Mouse (Mus musculus): ENCODE measurements around the gene Fastk. TPM values are rescaled to one million over a fixed set of nuclear protein-coding genes. Genes with fewer than 3 reads are reported as not detected.

Gene Fastk
- polyA plus RNA-seq, 1 experiment, result 81.0 TPM

- H3K4me1 ChIP-seq (ENCODE audit: control insufficient read depth, insufficient read depth, low read length), result peaks cover 3% of the 10 kb centered on the region; the same call in 1 of the 2 replicates
- H3K4me3 ChIP-seq (replicated peaks; ENCODE audit: control insufficient read depth, low read depth, low read length), result no peak overlapping the region
- 38% methylated on average over 7 of the region's 7 CpGs for WGBS
- TF ChIP-seq CTCF (IDR thresholded peaks at IDR 0.05; ENCODE audit: control insufficient read depth, insufficient read depth, low read length), result no peak
- TF ChIP-seq POLR2A (IDR thresholded peaks at IDR 0.05; ENCODE audit: borderline replicate concordance, control insufficient read depth, low read depth, low read length), result no peak
- no peak overlapping the region for H3K27ac ChIP-seq (ENCODE audit: control insufficient read depth, insufficient read depth, low read depth, low read length, poor library complexity)
Measured at GRCm38 (mm10) chr5:24389011-24389657, 56.0 kb downstream of the Fastk start.

Other genes starting within 250 kb of the Fastk start
- not detected in 2 replicates for gene Kcnh2, start 93.7 kb downstream of the Fastk start, polyA plus RNA-seq (2011; ENCODE audit: insufficient read depth, insufficient read length, low replicate concordance, missing spikeins)
- 0.47 TPM in 1 of 2 replicates, not detected in the other for gene Nos3, start 80.5 kb downstream of the Fastk start, polyA plus RNA-seq (2011; ENCODE audit: insufficient read depth, insufficient read length, low replicate concordance, missing spikeins)
- gene Atg9b, start 53.1 kb downstream of the Fastk start, polyA plus RNA-seq (2011; ENCODE audit: insufficient read depth, insufficient read length, low replicate concordance, missing spikeins), result 0.70 and 1.1 TPM in 2 replicates
- gene Abcb8, start 51.6 kb downstream of the Fastk start, polyA plus RNA-seq (2011; ENCODE audit: insufficient read depth, insufficient read length, low replicate concordance, missing spikeins), result 10.2 and 11.2 TPM in 2 replicates
- not detected in 2 replicates for gene Asic3, start 31.9 kb downstream of the Fastk start, polyA plus RNA-seq (2011; ENCODE audit: insufficient read depth, insufficient read length, low replicate concordance, missing spikeins)
- gene Cdk5, start 21.8 kb downstream of the Fastk start, polyA plus RNA-seq (2011; ENCODE audit: insufficient read depth, insufficient read length, low replicate concordance, missing spikeins), result 28.2 and 54.7 TPM in 2 replicates
- 13.6 and 42.9 TPM in 2 replicates for gene Slc4a2, start 21.4 kb downstream of the Fastk start, polyA plus RNA-seq (2011; ENCODE audit: insufficient read depth, insufficient read length, low replicate concordance, missing spikeins)
- 14.4 and 22.1 TPM in 2 replicates for gene Tmub1, start 2.6 kb upstream of the Fastk start, polyA plus RNA-seq (2011; ENCODE audit: insufficient read depth, insufficient read length, low replicate concordance, missing spikeins)
- 22.3 and 28.2 TPM in 2 replicates for gene Agap3, start 6.9 kb upstream of the Fastk start, polyA plus RNA-seq (2011; ENCODE audit: insufficient read depth, insufficient read length, low replicate concordance, missing spikeins)
- gene Gbx1, start 81.9 kb upstream of the Fastk start, polyA plus RNA-seq (2011; ENCODE audit: insufficient read depth, insufficient read length, low replicate concordance, missing spikeins), result not detected in 2 replicates
- gene Asb10, start 95.7 kb upstream of the Fastk start, polyA plus RNA-seq (2011; ENCODE audit: insufficient read depth, insufficient read length, low replicate concordance, missing spikeins), result not detected in 2 replicates
- gene 4931409K22Rik, start 111.5 kb upstream of the Fastk start, polyA plus RNA-seq (2011; ENCODE audit: insufficient read depth, insufficient read length, low replicate concordance, missing spikeins), result 4.7 TPM in 1 of 2 replicates, not detected in the other
- gene Abcf2, start 132.2 kb upstream of the Fastk start, polyA plus RNA-seq (2011; ENCODE audit: insufficient read depth, insufficient read length, low replicate concordance, missing spikeins), result 22.9 and 29.1 TPM in 2 replicates
- 8.6 and 20.6 TPM in 2 replicates for gene Chpf2, start 141.5 kb upstream of the Fastk start, polyA plus RNA-seq (2011; ENCODE audit: insufficient read depth, insufficient read length, low replicate concordance, missing spikeins)
- gene Smarcd3, start 179.1 kb upstream of the Fastk start, polyA plus RNA-seq (2011; ENCODE audit: insufficient read depth, insufficient read length, low replicate concordance, missing spikeins), result 3.4 and 6.1 TPM in 2 replicates
- 17.7 and 35.7 TPM in 2 replicates for gene Nub1, start 240.2 kb upstream of the Fastk start, polyA plus RNA-seq (2011; ENCODE audit: insufficient read depth, insufficient read length, low replicate concordance, missing spikeins)

Data from bone marrow, adult 2 months (tissue).